ENCODE assay signal across 9 mouse cellular contexts in the genomic region with DNA sequence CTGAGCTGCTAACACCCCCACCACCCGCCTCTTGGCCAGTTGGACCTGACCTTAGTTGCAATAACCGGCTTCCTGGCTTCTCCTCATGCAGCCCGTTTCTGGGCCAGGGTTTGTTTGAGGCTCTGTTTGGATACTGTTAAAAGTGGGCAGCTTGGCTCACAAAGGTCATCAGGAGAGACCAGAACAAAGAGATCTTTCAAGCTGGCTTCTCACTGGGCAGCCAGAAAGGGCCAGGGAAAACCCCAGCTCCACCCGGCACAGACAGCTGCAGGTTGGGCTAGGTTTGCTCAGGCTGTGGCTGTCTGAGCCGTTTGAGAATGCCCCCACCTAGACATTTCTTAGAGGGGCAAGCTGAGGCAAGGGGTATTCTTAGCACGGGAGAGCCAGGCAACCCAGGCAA. TPM values are rescaled to one million over a fixed set of nuclear protein-coding genes. Genes with fewer than 3 reads are reported as not detected.
DNase-seq lines count a peak whose midpoint lies in the region; ATAC-seq and TF ChIP-seq lines count a peak whose summit lies in the region.
"Had no signal": no experiment of that assay in that cellular context is flagged by ENCODE, and none has a peak within 500 bp of the region (broad histone marks: within the 10 kb centered on the region; RNA-seq: fewer than 3 reads in every experiment).

No protein-coding gene starts in this region.

- no peaks in the 10 kb centered on the region for H3K27me3 ChIP-seq in intestine, embryonic 16.5 days (replicated peaks; ENCODE audit: control insufficient read depth, insufficient read depth, low read length)
- no peaks in the 10 kb centered on the region for H3K27me3 ChIP-seq in intestine, embryonic 15.5 days (replicated peaks)
- no peaks in the 10 kb centered on the region for H3K27me3 ChIP-seq in liver, adult 2 months (ENCODE audit: control insufficient read depth, insufficient read depth, low read length)

- peaks cover 32% of the 10 kb centered on the region for H3K4me1 ChIP-seq in intestine, embryonic 16.5 days (ENCODE audit: control insufficient read depth, insufficient read depth, low read length)
- H3K4me1 ChIP-seq in intestine, embryonic 15.5 days (replicated peaks), result peaks cover 25% of the 10 kb centered on the region
- peaks cover 23% of the 10 kb centered on the region for H3K4me1 ChIP-seq in liver, adult 2 months (ENCODE audit: control insufficient read depth, insufficient read depth, low read length)

- peak; percentile 45 for DNase-seq in cerebellum, adult 11 months
- DNase-seq in cerebellum, postnatal 4 days (ENCODE audit: low spot score in 2 of 2), result no peak
- DNase-seq in brain, adult 2 months (ENCODE audit: low read depth, low spot score), result peak; percentile 89
- DNase-seq in liver, adult 2 months (ENCODE audit: extremely low read depth, low read depth, low spot score), result peak; percentile 98
- no peak for DNase-seq in spleen, postnatal 4 days (ENCODE audit: low spot score in 2 of 2)
- no peak for DNase-seq in kidney, adult 8-10 months
- DNase-seq: lung, postnatal 14 days had no signal

- 0 out of 2 replicates have a peak overlapping the region, but pooled peaks have one; percentile 9 for H3K9ac ChIP-seq in intestine, embryonic 16.5 days (ENCODE audit: low read depth, low read length)
- no peak overlapping the region for H3K9ac ChIP-seq in intestine, embryonic 15.5 days
- H3K9ac ChIP-seq in liver, adult 2 months (ENCODE audit: low read depth, low read length), result peak overlapping the region; percentile 18; the same call in 1 of the 2 replicates

- H3K36me3 ChIP-seq in intestine, embryonic 16.5 days (ENCODE audit: control insufficient read depth, insufficient read depth, low read length), result 0 out of 2 replicates have a peak, but pooled peaks cover 2% of the 10 kb centered on the region
- H3K36me3 ChIP-seq in intestine, embryonic 15.5 days, result 0 out of 2 replicates have a peak, but pooled peaks cover 3% of the 10 kb centered on the region
- H3K36me3 ChIP-seq in liver, adult 2 months (ENCODE audit: control insufficient read depth, insufficient read depth, low read length), result peaks cover 6% of the 10 kb centered on the region

- WGBS in intestine, embryonic 16.5 days, result 34% methylated on average over 6 of the region's 6 CpGs
- WGBS in intestine, embryonic 15.5 days, result 31% methylated on average over 6 of the region's 6 CpGs
- WGBS in liver, adult 2 months, result 13% methylated on average over 6 of the region's 6 CpGs

- H3K4me2 ChIP-seq in intestine, embryonic 16.5 days (ENCODE audit: low read depth, low read length), result no peak overlapping the region
- no peak overlapping the region for H3K4me2 ChIP-seq in intestine, embryonic 15.5 days (replicated peaks)

- no peak for ATAC-seq in intestine, embryonic 16.5 days
- ATAC-seq in intestine, embryonic 15.5 days, result no peak

- H3K9me3 ChIP-seq in intestine, embryonic 16.5 days (ENCODE audit: control insufficient read depth, low read length), result no peaks in the 10 kb centered on the region
- H3K9me3 ChIP-seq in intestine, embryonic 15.5 days, result no peaks in the 10 kb centered on the region

- TF ChIP-seq POLR2A in liver, adult 2 months (IDR thresholded peaks at IDR 0.05; ENCODE audit: extremely low read depth, insufficient read depth, low read length), result no peak

- H3K4me3 ChIP-seq in intestine, embryonic 16.5 days (ENCODE audit: low read length), result no peak overlapping the region
- no peak overlapping the region for H3K4me3 ChIP-seq in intestine, embryonic 15.5 days (replicated peaks)
- no peak overlapping the region for H3K4me3 ChIP-seq in liver, adult 2 months (ENCODE audit: insufficient read depth, low read depth, low read length)

- no peaks in the 10 kb centered on the region for H3K79me2 ChIP-seq in liver, adult 2 months (ENCODE audit: control insufficient read depth, insufficient read depth, low read length)

- H3K27ac ChIP-seq in intestine, embryonic 16.5 days (ENCODE audit: low read length), result no peak overlapping the region
- H3K27ac ChIP-seq in intestine, embryonic 15.5 days, result no peak overlapping the region
- H3K27ac ChIP-seq in liver, adult 2 months (replicated peaks; ENCODE audit: insufficient read depth, low read depth, low read length), result peak overlapping the region; percentile 84

- no peak for TF ChIP-seq CTCF in liver, adult 2 months (IDR thresholded peaks at IDR 0.05; ENCODE audit: low read depth, low read length)

RNA-seq across cellular contexts. Expression of a gene that starts 34.6 kb away (rescaled TPM):
- 21.7 and 27.1 TPM in 2 replicates for polyA plus RNA-seq in intestine, embryonic 16.5 days (2015; fragmentation: Nextera tagmentation; extraction: Ambion mirVana)
- 22.0 and 24.7 TPM in 2 replicates for polyA plus RNA-seq in intestine, embryonic 15.5 days (2015; fragmentation: Nextera tagmentation; extraction: Ambion mirVana)
- 19.0 and 22.4 TPM in 2 replicates for total RNA-seq in liver, adult 2 months (2014; rRNA removed)
- 36.5 and 37.8 TPM in 2 replicates for polyA plus RNA-seq in liver, adult 2 months (2012; rRNA removed)

RNA-seq across cellular contexts. Expression of a gene that starts 51.5 kb away (rescaled TPM):
- 150 and 184 TPM in 2 replicates for polyA plus RNA-seq in intestine, embryonic 16.5 days (2015; fragmentation: Nextera tagmentation; extraction: Ambion mirVana)
- 117 and 139 TPM in 2 replicates for polyA plus RNA-seq in intestine, embryonic 15.5 days (2015; fragmentation: Nextera tagmentation; extraction: Ambion mirVana)
- 223 and 231 TPM in 2 replicates for total RNA-seq in liver, adult 2 months (2014; rRNA removed)
- polyA plus RNA-seq in liver, adult 2 months (2012; rRNA removed), result 263 and 314 TPM in 2 replicates

Comparison
In these comparisons a context has a peak if more than half of its experiments do, and no peak if none do; other contexts are left out.
1. DNase-seq: peak in cerebellum, adult 11 months (single experiment), brain, adult 2 months (single experiment) and liver, adult 2 months (single experiment); none in cerebellum, postnatal 4 days (0 of 2), spleen, postnatal 4 days (0 of 2) and kidney, adult 8-10 months (0 of 2).